In genomic region chr19:4332653-4333052, GRCm38 (mm10) we compare ENCODE assay signal across 7 mouse cellular contexts. TPM values are rescaled to one million over a fixed set of nuclear protein-coding genes. Genes with fewer than 3 reads are reported as not detected.
DNase-seq lines count a peak whose midpoint lies in the region; ATAC-seq and TF ChIP-seq lines count a peak whose summit lies in the region.

No protein-coding gene starts in this region.

- no peaks in the 10 kb centered on the region for H3K9me3 ChIP-seq in MEL (replicated peaks; ENCODE audit: insufficient read depth, low read length)
- H3K9me3 ChIP-seq in intestine, embryonic 15.5 days, result no peaks in the 10 kb centered on the region
- no peaks in the 10 kb centered on the region for H3K9me3 ChIP-seq in limb, embryonic 10.5 days (replicated peaks)
- H3K9me3 ChIP-seq in midbrain, embryonic 12.5 days, result no peaks in the 10 kb centered on the region

- peak overlapping the region; percentile 94 for H3K27ac ChIP-seq in MEL (ENCODE audit: control insufficient read depth, low read depth, low read length)
- peak overlapping the region; percentile 79 for H3K27ac ChIP-seq in bone marrow macrophage, adult 2 months (ENCODE audit: insufficient read depth, low read depth, low read length)
- peak overlapping the region; percentile 89 for H3K27ac ChIP-seq in intestine, embryonic 15.5 days
- peak overlapping the region; percentile 87 for H3K27ac ChIP-seq in limb, embryonic 10.5 days
- H3K27ac ChIP-seq in midbrain, embryonic 12.5 days (replicated peaks), result peak overlapping the region; percentile 92

- H3K4me2 ChIP-seq in intestine, embryonic 15.5 days (replicated peaks), result peak overlapping the region; percentile 71
- H3K4me2 ChIP-seq in midbrain, embryonic 12.5 days (replicated peaks), result peak overlapping the region; percentile 87

- TF ChIP-seq CTCF in MEL (IDR thresholded peaks at IDR 0.05 in 2 of 3, conservative IDR thresholded peaks at IDR 0.05 in 1 of 3; ENCODE audit: control insufficient read depth in 1 of 3, insufficient read depth in 1 of 3, low read depth in 2 of 3, low read length in 3 of 3, poor library complexity in 1 of 3, severe bottlenecking in 1 of 3), result no peak
- no peak for TF ChIP-seq CTCF in bone marrow macrophage, adult 2 months (IDR thresholded peaks at IDR 0.05; ENCODE audit: low read depth, low read length)

- peaks cover 13 to 19% of the 10 kb centered on the region in 2 experiments for H3K4me1 ChIP-seq in MEL (ENCODE audit: control insufficient read depth in 1 of 2, insufficient read depth in 2 of 2, low read length in 2 of 2)
- H3K4me1 ChIP-seq in bone marrow macrophage, adult 2 months (ENCODE audit: control insufficient read depth, insufficient read depth, low read length), result peaks cover 20% of the 10 kb centered on the region
- H3K4me1 ChIP-seq in intestine, embryonic 15.5 days (replicated peaks), result peaks cover 21% of the 10 kb centered on the region
- H3K4me1 ChIP-seq in limb, embryonic 10.5 days, result peaks cover 25% of the 10 kb centered on the region
- H3K4me1 ChIP-seq in midbrain, embryonic 12.5 days, result peaks cover 30% of the 10 kb centered on the region

- WGBS in intestine, embryonic 15.5 days, result 0% methylated on average over 4 of the region's 4 CpGs
- 1% methylated on average over 4 of the region's 4 CpGs for WGBS in limb, embryonic 10.5 days
- WGBS in midbrain, embryonic 12.5 days, result 1% methylated on average over 4 of the region's 4 CpGs

- H3K27me3 ChIP-seq in MEL (ENCODE audit: control insufficient read depth in 1 of 2, insufficient read depth in 2 of 2, low read length in 2 of 2), result no peaks in the 10 kb centered on the region
- H3K27me3 ChIP-seq in intestine, embryonic 15.5 days (replicated peaks), result no peaks in the 10 kb centered on the region
- no peaks in the 10 kb centered on the region for H3K27me3 ChIP-seq in limb, embryonic 10.5 days (ENCODE audit: low read depth, poor library complexity, severe bottlenecking)
- no peaks in the 10 kb centered on the region for H3K27me3 ChIP-seq in midbrain, embryonic 12.5 days

- peak; percentile 29; the same call in 1 of the 2 replicates for ATAC-seq in intestine, embryonic 15.5 days
- no peak for ATAC-seq in midbrain, embryonic 12.5 days (ENCODE audit: low FRiP score, low read depth)

- H3K79me2 ChIP-seq in MEL (ENCODE audit: control insufficient read depth, insufficient read depth, low read length, poor library complexity), result peaks cover 17% of the 10 kb centered on the region

- peaks cover 22 to 28% of the 10 kb centered on the region in 2 experiments for H3K36me3 ChIP-seq in MEL (ENCODE audit: control insufficient read depth in 1 of 2, insufficient read depth in 2 of 2, low read length in 2 of 2)
- peaks cover 12% of the 10 kb centered on the region; the same call in 1 of the 2 replicates for H3K36me3 ChIP-seq in intestine, embryonic 15.5 days
- H3K36me3 ChIP-seq in limb, embryonic 10.5 days, result peaks cover 59% of the 10 kb centered on the region
- peaks cover 35% of the 10 kb centered on the region for H3K36me3 ChIP-seq in midbrain, embryonic 12.5 days

- DNase-seq in MEL (ENCODE audit: low read depth, low spot score), result peak; percentile 64
- DNase-seq in forelimb bud, embryonic 11.5 days (ENCODE audit: low read depth, low spot score), result peak; percentile 38
- DNase-seq in limb, embryonic 10.5 days (ENCODE audit: low spot score), result peak; percentile 48
- DNase-seq in spleen, postnatal 36 days (ENCODE audit: low spot score in 2 of 2), result peak; percentile 83 to 85

- H3K4me3 ChIP-seq in MEL (ENCODE audit: control insufficient read depth in 1 of 2, insufficient read depth in 1 of 2, low read depth in 2 of 2, low read length in 2 of 2), result peak overlapping the region; percentile 82 to 84
- peak overlapping the region; percentile 68 for H3K4me3 ChIP-seq in bone marrow macrophage, adult 2 months (ENCODE audit: insufficient read depth, low read length)
- peak overlapping the region; percentile 50 for H3K4me3 ChIP-seq in intestine, embryonic 15.5 days (replicated peaks)
- H3K4me3 ChIP-seq in limb, embryonic 10.5 days, result peak overlapping the region; percentile 66
- H3K4me3 ChIP-seq in midbrain, embryonic 12.5 days, result peak overlapping the region; percentile 63

- TF ChIP-seq RAD21 in MEL (IDR thresholded peaks at IDR 0.05; ENCODE audit: low read depth, low read length), result no peak

- TF ChIP-seq POLR2A in MEL (IDR thresholded peaks at IDR 0.05; ENCODE audit: control insufficient read depth in 1 of 2, insufficient read depth in 1 of 2, low read depth in 1 of 2, low read length in 2 of 2, poor library complexity in 1 of 2), result no peak
- no peak for TF ChIP-seq POLR2A in bone marrow macrophage, adult 2 months (IDR thresholded peaks at IDR 0.05; ENCODE audit: borderline replicate concordance, low read depth, low read length)

- TF ChIP-seq EP300 in MEL (IDR thresholded peaks at IDR 0.05; ENCODE audit: low read depth in 1 of 2, low read length in 2 of 2), result peak in 1 of 2 experiments; percentile 26; a peak in 2 of 4 replicates

- peak overlapping the region; percentile 88 for H3K9ac ChIP-seq in MEL (ENCODE audit: control insufficient read depth, low read depth, low read length, poor library complexity, severe bottlenecking)
- H3K9ac ChIP-seq in intestine, embryonic 15.5 days, result peak overlapping the region; percentile 63
- peak overlapping the region; percentile 82 for H3K9ac ChIP-seq in midbrain, embryonic 12.5 days (replicated peaks)

TF ChIP-seq in MEL, 35 proteins besides CTCF, POLR2A, EP300 and RAD21:
- TF ChIP-seq ETS1 (IDR thresholded peaks at IDR 0.05; ENCODE audit: low read depth, low read length) (no peak), MAZ (IDR thresholded peaks at IDR 0.05; ENCODE audit: low read depth, low read length) (peak; percentile 69; the same call in 1 of the 2 replicates), MXI1 (IDR thresholded peaks at IDR 0.05; ENCODE audit: low read depth, low read length) (peak; percentile 60), HCFC1 (IDR thresholded peaks at IDR 0.05; ENCODE audit: low read depth, low read length) (0 out of 2 replicates have a peak, but pooled peaks have one; percentile 2), USF1 (IDR thresholded peaks at IDR 0.05; ENCODE audit: low read depth, low read length) (no peak), ZC3H11A (IDR thresholded peaks at IDR 0.05; ENCODE audit: low read depth, low read length) (no peak), ELF1 (IDR thresholded peaks at IDR 0.05; ENCODE audit: low read depth, low read length) (no peak), BHLHE40 (IDR thresholded peaks at IDR 0.05; ENCODE audit: borderline replicate concordance, low read depth, low read length) (no peak), CHD1 (IDR thresholded peaks at IDR 0.05; ENCODE audit: low read depth, low read length) (0 out of 2 replicates have a peak, but pooled peaks have one; percentile 8), NELFE (IDR thresholded peaks at IDR 0.05; ENCODE audit: low read depth, low read length) (0 out of 2 replicates have a peak, but pooled peaks have one; percentile 18), SIN3A (IDR thresholded peaks at IDR 0.05; ENCODE audit: low read length) (peak; percentile 25; the same call in 1 of the 2 replicates), TBP (IDR thresholded peaks at IDR 0.05; ENCODE audit: low read depth, low read length) (no peak)

RNA-seq across cellular contexts. Expression of gene Grk2, which starts 26.6 kb away (rescaled TPM):
- 65.1 and 75.2 TPM in 2 replicates for total RNA-seq in MEL (2012; rRNA removed)
- 100 to 1,000 TPM in 1 of 2 experiments, not detected in 1; 105 TPM for polyA plus RNA-seq in MEL (2012; ENCODE audit: insufficient read depth in 1 of 2, insufficient read length in 2 of 2, low read depth in 1 of 2, low replicate concordance in 2 of 2, missing spikeins in 1 of 2)
- 250 and 278 TPM in 2 replicates for polyA plus RNA-seq in bone marrow macrophage, adult 2 months (2012; ENCODE audit: insufficient read depth, insufficient read length, missing spikeins)
- 18.2 and 18.3 TPM in 2 replicates for polyA plus RNA-seq in intestine, embryonic 15.5 days (2015; fragmentation: Nextera tagmentation; extraction: Ambion mirVana)
- polyA plus RNA-seq in limb, embryonic 10.5 days (2016; fragmentation: Nextera tagmentation; extraction: Ambion mirVana), result 14.6 and 15.5 TPM in 2 replicates
- polyA plus RNA-seq in midbrain, embryonic 12.5 days (2016; fragmentation: Nextera tagmentation; extraction: Ambion mirVana), result 18.4 and 19.3 TPM in 2 replicates

RNA-seq across cellular contexts. Expression of gene Ankrd13d, which starts 49.7 kb away (rescaled TPM):
- total RNA-seq in MEL (2012; rRNA removed), result 0.96 and 1.4 TPM in 2 replicates
- 1 to 10 TPM in 1 of 2 experiments, not detected in 1; 2.6 TPM for polyA plus RNA-seq in MEL (2012; ENCODE audit: insufficient read depth in 1 of 2, insufficient read length in 2 of 2, low read depth in 1 of 2, low replicate concordance in 2 of 2, missing spikeins in 1 of 2)
- polyA plus RNA-seq in bone marrow macrophage, adult 2 months (2012; ENCODE audit: insufficient read depth, insufficient read length, missing spikeins), result 21.8 TPM in 2 replicates
- 5.3 and 5.7 TPM in 2 replicates for polyA plus RNA-seq in intestine, embryonic 15.5 days (2015; fragmentation: Nextera tagmentation; extraction: Ambion mirVana)
- 5.5 and 7.9 TPM in 2 replicates for polyA plus RNA-seq in limb, embryonic 10.5 days (2016; fragmentation: Nextera tagmentation; extraction: Ambion mirVana)
- polyA plus RNA-seq in midbrain, embryonic 12.5 days (2016; fragmentation: Nextera tagmentation; extraction: Ambion mirVana), result 17.6 and 18.9 TPM in 2 replicates
